Mouse (Mus musculus) thymus, postnatal 36 days (tissue): Measurements from ENCODE around the gene Klhl2.
A peak's percentile ranks its signal among the peaks of the same experiment; 100 is the strongest.

ENCODE experiments used
- DNase-seq, 2 experiments: peaks; one replicate each; pipeline ENCODE4 v3.0.0; 2022; ENCODE audit warnings: mixed read lengths in 2 of 2

Klhl2 gene

GRCm38 (mm10) chr8:64829921-64830320, 19.9 kb downstream of the Klhl2 start:
- DNase-seq: no peak

GRCm38 (mm10) chr8:64829391-64829790, 20.4 kb downstream of the Klhl2 start:
- DNase-seq: no peak

- no peak for DNase-seq
These were observed 21.4 kb downstream of the Klhl2 start for GRCm38 (mm10) chr8:64828466-64828865.

DNA sequence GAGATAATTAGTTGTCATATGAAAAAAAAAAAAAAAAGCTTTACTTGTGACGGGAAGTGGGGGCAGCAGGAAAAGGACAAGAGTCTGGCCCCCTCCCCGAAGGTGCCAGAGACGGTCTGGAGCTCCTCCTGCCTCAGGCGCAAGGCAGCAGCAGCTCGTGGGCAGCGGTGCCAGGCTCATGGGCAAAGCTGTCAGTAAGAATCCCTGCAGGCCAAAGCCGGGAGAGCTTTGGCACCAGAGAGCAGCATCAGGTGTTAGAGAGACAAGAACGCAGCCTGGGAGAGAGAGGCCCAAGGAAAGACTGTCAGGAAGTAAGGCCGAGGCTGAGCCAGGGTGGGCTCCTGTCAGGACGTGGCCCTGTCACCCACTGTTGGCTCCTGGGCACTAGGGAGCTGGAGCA, 22.5 kb downstream of the Klhl2 start:
- DNase-seq: no peak

DNA sequence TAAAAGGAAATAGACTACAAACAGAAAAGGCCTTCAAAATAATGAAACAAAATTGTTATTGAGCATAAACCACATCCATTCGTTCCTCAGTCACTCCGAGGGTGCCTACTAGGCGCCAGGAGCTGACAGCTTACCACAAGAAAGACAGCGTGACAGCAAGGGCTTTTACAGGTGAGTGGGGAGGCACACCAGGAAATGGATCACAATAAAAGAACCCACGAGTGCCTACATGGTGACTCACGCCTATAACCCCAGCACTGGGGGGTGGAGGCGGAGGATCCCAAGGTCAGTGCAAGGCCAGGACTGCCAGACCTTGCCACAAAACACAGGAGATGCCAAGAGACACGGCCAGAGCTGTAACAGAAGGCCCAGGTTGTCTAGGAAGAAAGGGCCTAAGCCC, 23.4 kb downstream of the Klhl2 start:
- no peak for DNase-seq

GRCm38 (mm10) chr8:64823905-64824304, 25.9 kb downstream of the Klhl2 start:
- no peak for DNase-seq

DNA sequence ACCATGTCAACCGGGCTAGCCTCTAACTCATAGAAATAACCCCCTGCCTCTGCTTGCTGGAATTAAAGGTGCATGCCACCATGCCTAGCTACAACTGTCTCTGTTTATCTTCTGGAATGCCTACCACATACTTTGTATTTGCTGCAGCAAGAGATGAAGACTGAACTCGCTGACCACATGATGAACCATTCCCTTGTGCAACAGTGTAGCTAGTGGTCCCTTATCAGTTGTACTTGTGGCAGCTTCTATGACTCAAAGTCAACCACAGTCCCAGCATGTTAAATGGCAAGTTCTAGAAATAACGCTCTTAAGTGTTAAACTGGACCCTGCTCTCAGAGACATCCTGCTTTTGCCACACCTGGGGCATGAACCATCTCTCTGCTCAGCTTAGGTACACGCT, 28.9 kb downstream of the Klhl2 start:
- DNase-seq: no peak

DNA sequence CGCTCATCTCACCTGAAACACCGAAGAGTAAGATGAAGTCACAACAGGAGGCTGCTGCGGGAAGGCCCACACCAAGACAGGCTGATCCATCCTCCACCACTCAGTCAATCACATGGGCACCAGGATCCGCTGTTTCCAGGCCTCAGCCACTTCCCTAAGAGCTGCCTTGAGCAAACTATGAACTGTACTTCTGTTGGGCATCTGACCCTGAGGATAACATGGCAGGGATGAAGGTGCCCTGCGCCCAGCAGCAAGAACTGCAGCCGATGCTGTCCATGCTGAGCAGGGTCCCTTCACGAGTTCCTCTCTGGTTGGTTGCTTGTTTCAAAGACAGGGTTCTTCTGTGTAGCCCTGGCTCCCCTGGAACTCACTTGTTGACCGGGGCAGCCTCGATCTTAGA, 38.0 kb downstream of the Klhl2 start:
- DNase-seq: no peak

DNA sequence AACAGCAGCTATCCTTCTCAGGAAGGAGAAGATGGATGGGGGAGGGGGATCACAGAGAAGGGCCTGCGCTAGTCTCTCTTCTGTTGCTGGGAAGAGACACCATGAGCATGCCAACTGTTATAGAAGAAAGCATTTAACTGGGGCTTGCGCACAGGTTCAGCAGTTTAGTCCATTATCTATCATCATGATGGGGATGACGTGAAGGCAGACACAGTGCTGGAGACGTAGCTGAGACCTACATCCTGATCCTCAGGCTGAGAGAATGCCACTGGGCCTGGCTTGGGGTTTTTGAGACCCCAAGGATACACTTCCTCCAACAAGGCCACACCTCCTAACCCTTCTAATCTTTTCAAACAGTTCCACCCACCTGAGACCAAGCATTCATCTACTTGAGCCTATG, 38.7 kb downstream of the Klhl2 start:
- DNase-seq: no peak

GRCm38 (mm10) chr8:64806558-64806957, 43.3 kb downstream of the Klhl2 start:
- DNase-seq: no peak

DNA sequence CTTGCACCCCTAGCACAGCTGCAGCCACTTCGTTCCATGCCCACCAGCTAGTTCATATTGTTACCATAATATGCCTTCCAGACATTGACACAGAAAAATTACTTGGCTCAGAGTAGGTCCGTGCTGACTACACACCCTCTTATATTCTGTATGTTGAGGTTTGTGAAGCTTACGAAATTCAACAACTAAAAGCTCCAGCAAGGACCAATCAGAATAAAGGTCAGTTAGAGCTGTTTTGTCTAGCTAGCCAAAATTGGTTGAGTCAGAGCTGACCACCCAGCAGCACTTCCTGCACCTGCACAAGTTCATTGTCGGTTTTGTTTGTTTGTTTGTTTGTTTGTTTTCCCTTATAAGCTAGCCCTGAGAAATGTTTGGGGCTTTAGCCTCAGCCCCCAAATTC, 44.8 kb downstream of the Klhl2 start:
- no peak for DNase-seq

GRCm38 (mm10) chr8:64799306-64799705, 50.5 kb downstream of the Klhl2 start:
- no peak for DNase-seq

- DNase-seq: no peak
These were observed 51.3 kb downstream of the Klhl2 start for GRCm38 (mm10) chr8:64798503-64798902.

- no peak for DNase-seq
These were observed 52.1 kb downstream of the Klhl2 start for GRCm38 (mm10) chr8:64797751-64798150.

GRCm38 (mm10) chr8:64791250-64791881, 58.5 kb downstream of the Klhl2 start:
- DNase-seq: no peak

GRCm38 (mm10) chr8:64790418-64790817, 59.4 kb downstream of the Klhl2 start:
- no peak for DNase-seq

GRCm38 (mm10) chr8:64788715-64789114, 61.1 kb downstream of the Klhl2 start:
- DNase-seq: peak; percentile 67 to 79

DNA sequence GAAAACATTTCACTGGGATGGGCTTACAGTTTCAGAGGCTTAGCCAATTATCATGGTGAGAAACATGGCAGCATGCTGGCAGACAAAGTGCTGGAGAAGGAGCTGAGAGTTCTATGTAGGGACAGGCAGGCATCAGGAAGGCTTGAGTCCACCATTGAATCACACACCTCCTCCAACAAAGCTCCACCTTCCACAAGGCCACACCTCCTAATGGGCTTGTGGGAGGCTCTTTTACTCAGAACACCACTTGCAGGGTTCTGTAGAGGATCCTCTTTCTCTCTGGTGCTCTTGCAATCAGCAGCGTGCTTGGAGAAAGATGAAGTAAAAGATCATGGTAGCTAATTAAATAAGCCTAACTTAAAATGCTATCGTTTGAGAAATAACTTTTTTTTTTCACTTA, 63.0 kb downstream of the Klhl2 start:
- DNase-seq: no peak

DNA sequence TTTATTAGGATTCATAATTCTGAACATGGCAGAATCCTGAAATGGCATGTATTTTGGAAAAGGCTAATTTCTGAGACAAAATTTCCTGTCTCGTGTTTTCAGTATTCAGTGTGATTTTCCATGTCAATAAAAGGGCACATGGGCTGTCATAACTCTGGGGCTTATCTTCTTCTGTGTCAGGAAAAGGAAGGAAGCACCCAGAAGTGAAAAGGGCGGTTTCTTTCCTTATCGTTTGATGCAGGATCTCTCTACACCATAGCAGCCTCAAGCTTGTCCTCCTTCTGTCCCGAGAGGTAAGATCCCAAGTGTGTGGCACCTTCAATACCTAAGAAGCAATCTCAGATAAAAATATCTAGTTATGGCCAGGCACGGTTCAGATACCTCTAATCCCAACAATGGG, 65.6 kb downstream of the Klhl2 start:
- DNase-seq: no peak

GRCm38 (mm10) chr8:64781947-64782346, 67.9 kb downstream of the Klhl2 start:
- no peak for DNase-seq

GRCm38 (mm10) chr8:64777925-64778324, 71.9 kb downstream of the Klhl2 start:
- no peak for DNase-seq

- DNase-seq: no peak
These were observed 75.7 kb downstream of the Klhl2 start for GRCm38 (mm10) chr8:64774136-64774535.

- DNase-seq: no peak
These were observed 79.0 kb downstream of the Klhl2 start for GRCm38 (mm10) chr8:64770814-64771213.

DNA sequence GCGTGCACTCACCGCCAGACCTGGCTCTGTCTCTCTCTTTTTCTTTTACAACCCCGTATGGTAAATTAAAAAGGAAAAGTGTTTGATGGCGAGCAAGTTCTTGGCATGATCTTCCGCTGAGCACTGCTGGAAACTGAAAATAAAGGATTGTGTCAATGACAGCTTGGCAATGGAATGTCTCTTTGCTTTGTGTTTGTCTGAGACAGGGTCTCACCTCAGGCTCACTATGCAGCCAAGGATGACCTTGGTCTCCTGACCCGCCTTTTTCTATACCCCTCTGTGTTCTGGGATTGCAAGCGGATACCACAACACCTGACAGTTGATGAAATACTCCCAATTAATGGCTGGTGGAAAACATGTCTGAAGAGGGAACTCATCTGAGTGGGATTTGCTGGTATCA, 80.2 kb downstream of the Klhl2 start:
- no peak for DNase-seq

- no peak for DNase-seq
These were observed 81.2 kb downstream of the Klhl2 start for GRCm38 (mm10) chr8:64768645-64769044.

DNA sequence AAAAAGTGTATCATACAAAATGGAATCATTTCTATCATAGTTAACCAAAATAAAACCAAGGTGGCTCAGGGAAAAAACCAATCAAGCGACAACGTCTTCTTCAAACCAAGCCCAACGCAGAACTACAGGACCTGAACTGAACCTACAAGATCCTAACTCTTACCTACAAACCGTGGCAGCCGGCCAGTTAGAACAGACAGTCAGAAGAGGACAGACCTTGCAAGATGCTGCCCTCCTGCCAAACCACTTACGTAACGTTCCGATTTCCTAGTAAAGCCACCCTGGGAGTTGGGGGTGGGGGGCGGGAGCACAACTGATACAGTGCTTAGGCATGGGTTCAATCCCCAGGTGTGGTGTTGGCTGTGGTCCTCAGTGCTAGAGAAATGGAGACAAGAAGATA, 82.8 kb downstream of the Klhl2 start:
- no peak for DNase-seq
